Mouse (Mus musculus) E14TG2a.4 (cell line): ENCODE measurements around the gene Elac2.

ENCODE experiments used
- CTCF ChIP-seq: conservative IDR thresholded peaks from 2 replicates; pipeline ENCODE4 v1.5.1; 2014; ENCODE audit warnings: low read length
- NANOG ChIP-seq: IDR thresholded peaks from 2 replicates; pipeline ENCODE4 v1.6.1; 2014; ENCODE audit warnings: borderline replicate concordance, low read length, mixed read lengths
- POU5F1 ChIP-seq: IDR thresholded peaks from 2 replicates; pipeline ENCODE4 v1.6.1; 2014; ENCODE audit warnings: low read length, borderline replicate concordance

DNA sequence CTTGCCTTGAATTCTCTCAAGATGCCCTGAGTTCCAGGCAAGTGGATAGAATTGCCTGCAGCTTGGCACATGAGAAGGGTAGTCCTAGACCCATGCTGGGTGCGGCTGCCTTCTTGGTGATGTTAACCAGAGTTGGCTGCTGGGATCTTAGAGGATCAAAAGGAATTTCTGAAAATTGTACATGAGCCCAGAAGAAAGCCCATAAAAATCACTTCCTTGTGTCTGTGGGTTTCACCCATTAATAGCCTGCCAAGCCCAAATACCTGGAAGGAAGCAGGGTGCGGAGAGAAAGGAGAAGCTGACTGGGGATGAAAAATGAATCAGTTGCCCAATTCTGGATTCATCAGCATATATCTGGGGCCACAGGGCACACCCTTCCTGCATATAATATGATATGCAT lies 41.6 kb upstream of the Elac2 start:
- TF ChIP-seq CTCF (no peak), POU5F1 (no peak), NANOG (no peak)
